Mouse (Mus musculus) lung, postnatal 0 days (tissue): ENCODE measurements around the gene Foxk2.

Experiments
- CTCF ChIP-seq: IDR thresholded peaks from 2 replicates; pipeline ENCODE4 v1.5.1; 2016; ENCODE audit warnings: antibody characterized with exemption, mild to moderate bottlenecking
- EP300 ChIP-seq: IDR thresholded peaks from 2 replicates; pipeline ENCODE4 v1.6.1; 2016; ENCODE audit warnings: antibody characterized with exemption, mild to moderate bottlenecking, control low read depth

DNA sequence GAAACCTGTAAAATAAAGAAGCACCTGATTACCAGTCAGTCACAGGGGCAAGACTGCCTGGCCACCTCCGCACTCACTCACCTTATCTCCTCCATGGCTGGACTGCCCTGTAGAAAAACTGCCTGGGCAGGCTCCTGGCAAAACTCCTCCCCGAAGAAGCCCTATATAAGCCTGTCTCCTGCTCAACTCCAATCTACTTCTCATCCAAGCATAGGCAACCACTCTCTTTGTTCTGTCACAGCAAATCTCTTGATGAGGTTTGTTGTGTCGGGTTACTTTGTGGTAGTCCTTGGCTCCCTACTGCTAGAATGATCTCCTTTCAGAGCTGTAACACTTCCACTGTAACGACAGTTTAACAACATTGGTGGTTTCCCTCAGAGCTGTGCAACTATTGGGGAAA lies 27.1 kb upstream of the Foxk2 start:
- TF ChIP-seq CTCF (no peak), EP300 (no peak)
